Mouse (Mus musculus) heart, adult 2 months (tissue): ENCODE measurements around the gene Zfp282. TPM values are rescaled to one million over a fixed set of nuclear protein-coding genes. Genes with fewer than 3 reads are reported as not detected.

ENCODE experiments used
- DNase-seq, 2 experiments: peaks; one replicate each; pipeline ENCODE4 v3.0.0; 2021
- H3K27ac ChIP-seq: fragments of 200-600 bp; 2 replicates; pipeline ENCODE4 v1.8.1; 2022
- H3K27me3 ChIP-seq: fragments of 200-500 bp; 2 replicates; pipeline ENCODE4 v1.6.1; 2012; ENCODE audit warnings: mild to moderate bottlenecking, low read length, inconsistent platforms, mixed read lengths; ENCODE audit not compliant: control insufficient read depth, insufficient read depth
- H3K36me3 ChIP-seq: fragments of 200-500 bp; 2 replicates; pipeline ENCODE4 v1.6.1; 2012; ENCODE audit warnings: low read length, inconsistent platforms; ENCODE audit not compliant: control insufficient read depth, insufficient read depth
- H3K4me1 ChIP-seq: fragments of 200-500 bp; 2 replicates; pipeline ENCODE4 v1.6.1; 2011; ENCODE audit warnings: low read length; ENCODE audit not compliant: control insufficient read depth, insufficient read depth
- H3K4me3 ChIP-seq: fragments of 200-600 bp; 2 replicates; pipeline ENCODE4 v1.8.1; 2022
- H3K79me2 ChIP-seq: fragments of 200-500 bp; replicated peaks from 2 replicates; pipeline ENCODE4 v1.6.1; 2012; ENCODE audit warnings: mild to moderate bottlenecking, inconsistent platforms, low read length, moderate library complexity, mixed read lengths; ENCODE audit not compliant: control insufficient read depth, insufficient read depth
- H3K9ac ChIP-seq: fragments of 200-500 bp; 2 replicates; pipeline ENCODE4 v1.6.1; 2012; ENCODE audit warnings: low read depth, mild to moderate bottlenecking, control low read depth, inconsistent platforms, low read length, mixed read lengths
- CTCF ChIP-seq: fragments of 200-600 bp; IDR thresholded peaks from 2 replicates; pipeline ENCODE4 v1.8.1; 2022; ENCODE audit warnings: antibody characterized with exemption, mild to moderate bottlenecking, moderate library complexity
- EP300 ChIP-seq: fragments of 200-500 bp; IDR thresholded peaks from 2 replicates; pipeline ENCODE4 v1.6.1; 2011; ENCODE audit warnings: low read depth, low read length, control low read depth; ENCODE audit not compliant: insufficient read depth
- POLR2A ChIP-seq: fragments of 200-500 bp; IDR thresholded peaks from 2 replicates; pipeline ENCODE4 v1.6.1; 2011; ENCODE audit warnings: mild to moderate bottlenecking, low read depth, low read length, control low read depth; ENCODE audit not compliant: insufficient read depth
- WGBS: fragments of 180-500 bp; shearing (Covaris S2); methylation state at CpG from one replicate; pipeline ENCODE4 v1.1.7; 2018; 5-methylcytosine and 5-hydroxymethylcytosine counted together
- intact Hi-C: fragments of 180-260 bp; cut with DNase I; formaldehyde crosslinking; loops from one replicate; pipeline ENCODE4 v1.15.1; 2025
- polyA plus RNA-seq: library from polyadenylated mRNA; depleted of rRNA; stranded (reverse); fragments of >200 nt; gene quantifications from 2 replicates; pipeline ENCODE4 v1.2.3, GENCODE M21; 2012
- total RNA-seq, 2 experiments: library from RNA; stranded (reverse); gene quantifications; 2 replicates each; pipeline ENCODE4 v1.2.3; 2021

Zfp282 gene
- total and polyA plus RNA-seq, 3 experiments, result 3.0 to 5.1 (median 4.3) TPM

GRCm38 (mm10) chr6:47904361-47904760 lies 27.4 kb downstream of the Zfp282 start:
- Histone ChIP-seq H3K36me3 (no peaks in the 10 kb centered on the region), H3K4me1 (no peaks in the 10 kb centered on the region), H3K27me3 (no peaks in the 10 kb centered on the region), H3K27ac (no peak overlapping the region), H3K4me3 (no peak overlapping the region), H3K79me2 (no peaks in the 10 kb centered on the region), H3K9ac (no peak overlapping the region)
- 86% methylated on average over 19 of the region's 19 CpGs for WGBS
- DNase-seq, result no peak
- TF ChIP-seq CTCF (no peak), EP300 (no peak), POLR2A (no peak)
- intact Hi-C loops, result no loop called here

- no peak overlapping the region for H3K4me3 ChIP-seq
- intact Hi-C loops, result no loop called here
- H3K36me3 ChIP-seq, result no peaks in the 10 kb centered on the region
- H3K9ac ChIP-seq, result no peak overlapping the region
- no peak overlapping the region for H3K27ac ChIP-seq
- DNase-seq, result no peak
- no peaks in the 10 kb centered on the region for H3K27me3 ChIP-seq
- 86% methylated on average over 44 of the region's 44 CpGs for WGBS
- no peaks in the 10 kb centered on the region for H3K4me1 ChIP-seq
- TF ChIP-seq CTCF, result no peak
- TF ChIP-seq EP300, result no peak
- TF ChIP-seq POLR2A, result no peak
- H3K79me2 ChIP-seq, result no peaks in the 10 kb centered on the region
Observed at GRCm38 (mm10) chr6:47904917-47905695, 28.1 kb downstream of the Zfp282 start.

- intact Hi-C loops, result no loop called here
- over 99% methylated on average over 5 of the region's 5 CpGs for WGBS
Observed at GRCm38 (mm10) chr6:47906326-47906725, 29.3 kb downstream of the Zfp282 start.

DNA sequence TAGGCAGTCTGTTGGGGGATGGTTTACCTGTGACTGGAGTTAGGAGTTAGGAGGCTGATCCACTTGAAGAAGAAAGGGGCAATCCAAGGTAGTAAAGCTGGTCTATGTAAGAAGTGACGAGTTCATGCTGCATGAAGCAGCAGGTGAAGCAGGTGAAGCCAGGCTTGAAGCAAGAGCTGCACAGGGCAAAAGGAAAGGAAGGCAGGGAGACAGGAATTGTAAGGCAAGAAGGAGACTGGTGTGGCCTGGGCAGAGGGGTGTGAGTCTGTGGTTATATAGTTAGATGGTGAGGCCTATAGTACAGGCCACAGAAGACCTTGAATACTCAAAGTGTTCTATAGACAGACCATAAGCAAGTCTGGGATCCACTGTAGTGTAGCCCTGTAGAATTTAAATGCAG lies 32.0 kb downstream of the Zfp282 start:
- Histone ChIP-seq H3K9ac (no peak overlapping the region), H3K27me3 (no peaks in the 10 kb centered on the region), H3K79me2 (no peaks in the 10 kb centered on the region), H3K4me3 (no peak overlapping the region), H3K36me3 (no peaks in the 10 kb centered on the region), H3K27ac (no peak overlapping the region), H3K4me1 (no peaks in the 10 kb centered on the region)
- WGBS, result 92% methylated on average over 1 of the region's 1 CpGs
- no peak for DNase-seq
- intact Hi-C loops, result no loop called here
- no peak for TF ChIP-seq POLR2A
- no peak for TF ChIP-seq CTCF
- no peak for TF ChIP-seq EP300

More at GRCm38 (mm10) chr6:47906326-47906725, 29.3 kb downstream of the Zfp282 start:
- Histone ChIP-seq H3K9ac (no peak overlapping the region), H3K79me2 (no peaks in the 10 kb centered on the region), H3K27ac (no peak overlapping the region), H3K36me3 (no peaks in the 10 kb centered on the region), H3K4me1 (no peaks in the 10 kb centered on the region), H3K27me3 (no peaks in the 10 kb centered on the region), H3K4me3 (no peak overlapping the region)
- DNase-seq, result no peak
- TF ChIP-seq POLR2A (no peak), CTCF (no peak), EP300 (no peak)

GRCm38 (mm10) chr6:47911650-47912049 lies 34.6 kb downstream of the Zfp282 start:
- no peaks in the 10 kb centered on the region for H3K79me2 ChIP-seq
- no peaks in the 10 kb centered on the region for H3K27me3 ChIP-seq
- no peak for DNase-seq
- 48% methylated on average over 1 of the region's 1 CpGs for WGBS
- no peaks in the 10 kb centered on the region for H3K4me1 ChIP-seq
- no peak overlapping the region for H3K9ac ChIP-seq
- H3K36me3 ChIP-seq, result no peaks in the 10 kb centered on the region
- intact Hi-C loops, result no loop called here
- no peak overlapping the region for H3K27ac ChIP-seq
- no peak for TF ChIP-seq POLR2A
- no peak for TF ChIP-seq EP300
- TF ChIP-seq CTCF, result no peak
- H3K4me3 ChIP-seq, result no peak overlapping the region

DNA sequence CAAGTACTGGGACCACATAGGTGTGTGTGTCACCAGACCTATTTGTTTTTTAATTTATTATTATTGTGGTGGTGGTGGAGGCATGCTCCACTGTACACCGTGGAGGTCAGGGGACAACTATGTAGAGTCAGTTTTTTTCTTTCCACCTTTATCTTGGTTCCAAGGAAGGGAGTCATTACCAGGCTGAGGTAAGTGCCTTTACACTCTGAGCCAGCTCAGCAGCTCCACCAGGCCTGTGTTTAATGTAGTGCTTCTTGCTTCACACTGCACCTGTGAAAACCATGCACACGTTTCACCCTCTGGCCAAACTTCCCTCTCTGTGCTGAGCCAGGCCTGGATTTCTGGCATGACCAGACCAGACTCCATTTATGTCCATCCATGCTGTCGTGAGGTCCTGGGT lies 36.0 kb downstream of the Zfp282 start:
- no peak for DNase-seq
- no peak overlapping the region for H3K4me3 ChIP-seq
- TF ChIP-seq POLR2A (no peak), EP300 (no peak), CTCF (no peak)
- H3K79me2 ChIP-seq, result no peaks in the 10 kb centered on the region
- intact Hi-C loops, result no loop called here
- H3K36me3 ChIP-seq, result no peaks in the 10 kb centered on the region
- no peaks in the 10 kb centered on the region for H3K27me3 ChIP-seq
- 58% methylated on average over 3 of the region's 3 CpGs for WGBS
- H3K9ac ChIP-seq, result no peak overlapping the region
- H3K27ac ChIP-seq, result no peak overlapping the region
- H3K4me1 ChIP-seq, result no peaks in the 10 kb centered on the region
